Mouse (Mus musculus) layer of hippocampus, postnatal 14 days (tissue): ENCODE measurements at regions not wholly inside any gene's neighbourhood (a gene's known extent, or its start where the extent isn't known, plus 50 kb on each side); places are given as distances from the start of the nearest gene placed in this dataset.

Experiments used
- DNase-seq, 2 experiments: peaks; one replicate each; pipeline ENCODE4 v3.0.0; 2021 to 2022; ENCODE audit warnings: low spot score in 2 of 2, mixed read lengths in 1 of 2

GRCm38 (mm10) chr2:118025829-118026735, 85.6 kb upstream of the Thbs1 start:
- no peak for DNase-seq

- no peak for DNase-seq
These were observed 82.8 kb upstream of the Thbs1 start for GRCm38 (mm10) chr2:118028881-118029280.

GRCm38 (mm10) chr2:118029470-118030108, 82.1 kb upstream of the Thbs1 start:
- DNase-seq = no peak

GRCm38 (mm10) chr2:118031662-118032061, 80.0 kb upstream of the Thbs1 start:
- DNase-seq = no peak

GRCm38 (mm10) chr2:118033377-118033776, 78.3 kb upstream of the Thbs1 start:
- no peak for DNase-seq

- no peak for DNase-seq
These were observed 77.7 kb upstream of the Thbs1 start for GRCm38 (mm10) chr2:118034026-118034425.

- DNase-seq = no peak
These were observed 76.3 kb upstream of the Thbs1 start for GRCm38 (mm10) chr2:118035333-118035732.

- DNase-seq = no peak
These were observed 72.5 kb upstream of the Thbs1 start for GRCm38 (mm10) chr2:118038859-118039818.

- no peak for DNase-seq
These were observed 71.9 kb upstream of the Thbs1 start for GRCm38 (mm10) chr2:118039819-118040206.

- no peak for DNase-seq
These were observed 69.2 kb upstream of the Thbs1 start for GRCm38 (mm10) chr2:118042380-118043055.

- DNase-seq = no peak
These were observed 67.0 kb upstream of the Thbs1 start for GRCm38 (mm10) chr2:118044666-118045065.

- DNase-seq = peak in 1 of 2 experiments; percentile 57
These were observed 61.4 kb upstream of the Thbs1 start for GRCm38 (mm10) chr2:118050326-118050725.

GRCm38 (mm10) chr2:118051610-118052009, 60.1 kb upstream of the Thbs1 start:
- no peak for DNase-seq

GRCm38 (mm10) chr2:118053512-118053911, 58.2 kb upstream of the Thbs1 start:
- DNase-seq = no peak

- DNase-seq = no peak
These were observed 52.9 kb upstream of the Thbs1 start for GRCm38 (mm10) chr2:118058654-118059395.

- DNase-seq = peak in 1 of 2 experiments; percentile 60
These were observed 50.4 kb upstream of the Thbs1 start for GRCm38 (mm10) chr2:118061291-118061690.
